Mouse (Mus musculus) ES-Bruce4 (cell line): ENCODE results near the gene Evl. TPM values are rescaled to one million over a fixed set of nuclear protein-coding genes. Genes with fewer than 3 reads are reported as not detected.
"Not testable (repeated sequence)": the region's sequence is repeated elsewhere in the genome, so short reads cannot be mapped to it uniquely, and the experiment has no call there.

Experiments used
- H3K27ac ChIP-seq: 2 replicates; pipeline ENCODE4 v1.5.1; 2012; ENCODE audit warnings: low read length, inconsistent platforms; ENCODE audit not compliant: insufficient read depth
- H3K27me3 ChIP-seq: 2 replicates; pipeline ENCODE4 v1.6.1; 2012; ENCODE audit warnings: mild to moderate bottlenecking, low read length, inconsistent platforms; ENCODE audit not compliant: control insufficient read depth, poor library complexity, insufficient read depth, severe bottlenecking
- H3K36me3 ChIP-seq: 2 replicates; pipeline ENCODE4 v1.6.1; 2012; ENCODE audit warnings: inconsistent platforms, mild to moderate bottlenecking, low read length, moderate library complexity; ENCODE audit not compliant: control insufficient read depth, poor library complexity, insufficient read depth, severe bottlenecking
- H3K4me1 ChIP-seq: one replicate; pipeline ENCODE4 v1.8.1; 2011; ENCODE audit warnings: low read length; ENCODE audit not compliant: control insufficient read depth, insufficient read depth
- H3K4me3 ChIP-seq: 2 replicates; pipeline ENCODE4 v1.5.1; 2011; ENCODE audit warnings: low read depth, mild to moderate bottlenecking, low read length
- H3K9ac ChIP-seq: 2 replicates; pipeline ENCODE4 v1.6.1; 2012; ENCODE audit warnings: low read depth, mild to moderate bottlenecking, inconsistent platforms; ENCODE audit not compliant: poor library complexity, severe bottlenecking
- H3K9me3 ChIP-seq: replicated peaks from 2 replicates; pipeline ENCODE4 v1.6.1; 2012; ENCODE audit warnings: mild to moderate bottlenecking, low read length, inconsistent platforms; ENCODE audit not compliant: control insufficient read depth, poor library complexity, insufficient read depth, severe bottlenecking
- CTCF ChIP-seq: IDR thresholded peaks from one replicate; pipeline ENCODE4 v1.8.1; 2011; ENCODE audit warnings: low read depth, low read length
- EP300 ChIP-seq: IDR thresholded peaks from 2 replicates; pipeline ENCODE4 v1.6.1; 2011; ENCODE audit warnings: low read depth, low read length; ENCODE audit not compliant: insufficient read depth
- POLR2A ChIP-seq: IDR thresholded peaks from one replicate; pipeline ENCODE4 v1.8.1; 2011; ENCODE audit warnings: low read length; ENCODE audit not compliant: insufficient read depth
- polyA plus RNA-seq: library from polyadenylated mRNA; stranded (reverse); fragments of >200 nt; gene quantifications from 2 replicates; pipeline ENCODE4 v1.2.4, GENCODE M21; 2011; ENCODE audit warnings: low read depth; ENCODE audit not compliant: missing spikeins, insufficient read depth, insufficient read length

Evl gene
- 40.5 and 48.2 TPM in 2 replicates for polyA plus RNA-seq

GRCm38 (mm10) chr12:108554120-108554841 lies at the start of gene Evl:
TSS of gene Evl (plus strand) at chr12:108554720.
- no peak within 1 kb of the TSS for H3K27ac ChIP-seq
- H3K4me1 ChIP-seq = no peaks in the 10 kb centered on the region
- no peaks in the 10 kb centered on the region for H3K9me3 ChIP-seq
- peaks cover 4% of the 10 kb centered on the region for H3K27me3 ChIP-seq
- no peaks in the 10 kb centered on the region for H3K36me3 ChIP-seq
- peak within 1 kb of the TSS; percentile 99 for H3K9ac ChIP-seq
- H3K4me3 ChIP-seq = peak within 1 kb of the TSS; percentile 100
- TF ChIP-seq EP300 (no peak), POLR2A (no peak), CTCF (no peak)

GRCm38 (mm10) chr12:108505846-108506245 lies 48.7 kb upstream of the Evl start:
- Histone ChIP-seq H3K36me3 (no peaks in the 10 kb centered on the region), H3K9me3 (no peaks in the 10 kb centered on the region), H3K27me3 (no peaks in the 10 kb centered on the region), H3K27ac (no peak overlapping the region), H3K4me1 (no peaks in the 10 kb centered on the region), H3K4me3 (no peak overlapping the region), H3K9ac (no peak overlapping the region)
- TF ChIP-seq EP300 (no peak), CTCF (no peak), POLR2A (no peak)

- H3K27ac ChIP-seq, H3K27me3 ChIP-seq: not testable (repeated sequence)
Measured at GRCm38 (mm10) chr12:108507046-108507445, 47.5 kb upstream of the Evl start.

GRCm38 (mm10) chr12:108510571-108510970 lies 43.9 kb upstream of the Evl start:
- no peaks in the 10 kb centered on the region for H3K27me3 ChIP-seq
- H3K9me3 ChIP-seq = no peaks in the 10 kb centered on the region
- TF ChIP-seq CTCF = no peak
- no peak for TF ChIP-seq EP300
- no peak for TF ChIP-seq POLR2A
- H3K4me1 ChIP-seq = no peaks in the 10 kb centered on the region
- no peak overlapping the region for H3K27ac ChIP-seq
- no peaks in the 10 kb centered on the region for H3K36me3 ChIP-seq
- H3K9ac ChIP-seq = no peak overlapping the region
- no peak overlapping the region for H3K4me3 ChIP-seq

More at GRCm38 (mm10) chr12:108507046-108507445, 47.5 kb upstream of the Evl start:
- not testable (repeated sequence) for H3K9me3 ChIP-seq, H3K36me3 ChIP-seq, H3K9ac ChIP-seq, H3K4me3 ChIP-seq, H3K4me1 ChIP-seq

GRCm38 (mm10) chr12:108511009-108511408 lies 43.5 kb upstream of the Evl start:
- Histone ChIP-seq H3K9ac (no peak overlapping the region), H3K4me1 (no peaks in the 10 kb centered on the region), H3K36me3 (no peaks in the 10 kb centered on the region), H3K27ac (no peak overlapping the region), H3K27me3 (no peaks in the 10 kb centered on the region), H3K4me3 (no peak overlapping the region), H3K9me3 (no peaks in the 10 kb centered on the region)
- TF ChIP-seq CTCF = peak; percentile 9
- no peak for TF ChIP-seq POLR2A

GRCm38 (mm10) chr12:108515464-108515863 lies 39.1 kb upstream of the Evl start:
- Histone ChIP-seq H3K9me3 (no peaks in the 10 kb centered on the region), H3K9ac (no peak overlapping the region), H3K27me3 (no peaks in the 10 kb centered on the region), H3K36me3 (no peaks in the 10 kb centered on the region), H3K4me3 (peak overlapping the region; percentile 15; the same call in 1 of the 2 replicates), H3K4me1 (no peaks in the 10 kb centered on the region), H3K27ac (no peak overlapping the region)
- TF ChIP-seq CTCF = no peak
- no peak for TF ChIP-seq EP300
- no peak for TF ChIP-seq POLR2A
